Mouse (Mus musculus): ENCODE data around the gene Msrb3. TPM values are rescaled to one million over a fixed set of nuclear protein-coding genes. Genes with fewer than 3 reads are reported as not detected.
A peak's percentile ranks its signal among the peaks of the same experiment; 100 is the strongest.

Msrb3 gene
- total RNA-seq (2014; fragmentation: Nextera tagmentation) (0.60 and 0.84 TPM in 2 replicates), total RNA-seq (2017) (0.36 and 0.52 TPM in 2 replicates)

DNA sequence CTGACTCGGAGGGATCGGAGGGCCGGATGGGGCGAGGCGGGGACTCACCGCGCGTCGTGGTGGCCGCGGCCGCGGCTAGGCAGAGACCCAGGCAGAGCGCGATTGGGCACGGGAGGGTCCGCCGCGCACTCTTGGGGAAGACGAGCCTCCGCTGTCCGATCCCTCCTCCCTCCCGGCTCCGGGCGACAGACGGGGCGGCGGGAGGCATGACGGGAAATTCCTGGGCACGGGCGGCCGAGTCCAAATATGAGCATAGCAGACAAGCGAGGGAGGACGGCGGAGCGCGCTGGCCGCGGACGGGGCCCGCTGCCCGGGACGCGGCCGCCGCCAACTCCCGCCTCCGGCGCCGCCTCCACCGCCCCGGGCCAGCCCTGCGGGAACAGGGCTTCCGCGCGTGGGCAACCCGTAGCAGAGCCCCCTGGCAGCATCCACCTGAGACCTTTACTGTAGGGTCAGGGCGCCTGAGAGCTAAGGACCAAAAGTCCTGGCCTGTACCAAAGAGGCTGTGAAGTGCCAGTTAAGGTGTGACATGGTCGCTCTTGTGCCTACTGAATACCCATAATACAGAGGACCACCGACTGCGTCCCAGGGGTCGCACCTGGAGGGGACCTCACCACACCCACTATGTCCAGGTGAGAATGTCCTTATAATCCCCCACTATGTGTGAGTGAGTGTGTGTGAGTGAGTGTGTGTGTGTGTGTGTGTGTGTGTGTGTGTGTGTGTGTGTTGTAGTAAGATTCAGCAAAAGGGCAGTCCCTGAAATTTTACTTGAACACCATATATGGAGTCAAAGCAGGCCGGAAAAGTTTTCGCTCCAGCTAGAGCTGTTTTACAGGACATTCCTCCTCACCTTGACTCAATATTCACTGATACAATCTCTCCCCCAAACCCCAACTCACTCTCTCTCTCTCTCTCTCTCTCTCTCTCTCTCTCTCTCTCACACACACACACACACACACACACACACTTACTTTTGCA lies at the start of gene Msrb3:
Gene Msrb3, minus strand, starts transcription at position 317 of the 978 bp plus-strand sequence.
- peak; percentile 40 for ATAC-seq (replicated peaks; ENCODE audit: poor library complexity, severe bottlenecking)

- ATAC-seq (replicated peaks; ENCODE audit: poor library complexity, severe bottlenecking): no peak
These were observed 49.6 kb upstream of the Msrb3 start for GRCm38 (mm10) chr10:120948461-120948860.

DNA sequence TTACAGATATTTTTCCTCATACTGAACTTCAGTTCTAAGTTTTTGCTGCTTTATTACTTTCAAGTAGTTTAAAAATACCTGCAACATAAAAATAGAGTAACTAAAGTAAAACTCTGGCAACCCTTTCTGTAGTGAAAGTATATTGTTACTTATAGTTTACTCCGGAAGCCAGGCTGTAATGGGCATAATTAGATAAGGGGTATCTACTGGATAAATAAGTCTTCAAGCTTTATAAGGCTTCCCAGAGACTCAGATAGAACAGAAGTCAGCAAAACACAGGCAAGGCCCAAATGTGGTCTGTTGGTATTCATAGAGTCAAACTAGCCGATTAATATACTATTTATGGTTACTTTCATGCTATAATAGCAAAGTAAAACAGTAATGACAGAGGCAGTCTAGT lies 48.9 kb upstream of the Msrb3 start:
- ATAC-seq (replicated peaks; ENCODE audit: poor library complexity, severe bottlenecking): no peak

- ATAC-seq (replicated peaks; ENCODE audit: poor library complexity, severe bottlenecking): no peak
These were observed 47.9 kb upstream of the Msrb3 start for GRCm38 (mm10) chr10:120946847-120947246.

DNA sequence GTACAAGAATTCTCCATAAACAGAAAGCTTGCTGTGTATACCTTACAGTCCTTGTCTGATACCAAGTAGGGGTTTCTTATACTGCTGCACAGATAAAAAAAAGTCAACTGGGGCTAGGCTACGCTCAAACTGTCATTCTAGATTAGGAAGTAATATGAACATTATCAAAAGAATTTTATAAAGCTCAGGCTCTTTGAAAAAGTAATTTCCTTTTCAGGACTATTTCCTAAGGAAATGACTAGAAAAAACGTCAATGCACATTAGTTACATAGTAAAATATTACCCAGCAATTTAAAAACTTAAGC lies 40.0 kb upstream of the Msrb3 start:
- ATAC-seq (replicated peaks; ENCODE audit: poor library complexity, severe bottlenecking): no peak

DNA sequence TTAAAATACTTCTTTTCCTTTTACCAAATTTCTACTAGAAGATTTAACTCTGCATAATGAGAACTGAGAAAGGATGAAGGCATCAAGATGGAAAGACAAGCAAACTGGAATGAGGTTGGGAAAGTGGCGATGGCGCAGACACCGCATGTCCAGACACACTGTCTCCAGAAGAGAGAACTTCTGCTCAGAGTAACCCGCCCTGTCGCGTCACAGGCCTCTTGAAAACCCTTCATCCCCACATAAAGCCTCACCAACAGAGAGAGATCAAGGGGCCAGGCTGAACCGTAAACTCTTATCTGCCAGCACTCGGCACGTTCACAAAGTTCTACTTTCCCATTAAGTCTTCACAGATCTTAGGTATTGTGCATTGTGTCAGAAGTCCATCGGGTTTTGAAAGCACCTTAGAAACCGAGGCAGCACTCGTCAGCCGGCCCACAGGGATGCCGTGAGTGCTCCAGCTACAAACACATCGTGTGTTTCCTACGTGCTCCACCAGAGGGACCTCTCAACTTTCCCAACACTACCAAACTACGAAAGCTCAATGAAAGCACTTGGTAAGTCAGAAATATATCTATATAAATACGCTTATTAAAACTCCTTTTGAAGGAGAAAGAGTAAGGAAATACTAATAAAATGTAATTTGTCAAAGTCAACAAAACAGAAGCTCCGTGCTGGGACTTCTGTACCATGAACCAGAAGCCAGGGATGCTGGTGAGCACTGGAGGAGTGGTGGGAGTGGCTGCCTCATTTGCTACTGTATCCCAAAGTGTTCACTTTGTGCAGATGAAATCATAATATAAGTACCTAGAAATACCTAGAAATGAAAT lies 39.4 kb upstream of the Msrb3 start:
- ATAC-seq (replicated peaks; ENCODE audit: poor library complexity, severe bottlenecking): 0 out of 2 replicates have a peak, but pooled peaks have one; percentile 46

DNA sequence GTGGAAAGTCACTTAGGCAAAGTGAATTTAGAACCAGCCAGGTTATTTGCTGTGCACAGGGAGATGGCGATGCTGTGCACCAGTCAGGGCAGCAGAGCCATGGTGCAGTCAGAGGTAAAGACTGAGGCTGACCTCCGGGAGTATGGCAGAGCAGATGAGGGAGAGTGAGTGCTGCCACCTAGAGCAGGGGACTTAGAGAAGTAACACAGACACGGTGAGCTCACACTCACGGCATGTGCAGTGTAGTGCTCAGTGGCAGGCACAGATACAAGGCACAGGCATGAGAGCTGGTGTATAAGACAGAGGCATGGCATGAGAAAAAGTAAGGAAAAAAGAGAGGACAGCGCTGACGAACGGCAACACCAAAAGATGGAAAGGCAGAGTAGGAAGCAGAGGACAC lies 30.6 kb upstream of the Msrb3 start:
- no peak for ATAC-seq (replicated peaks; ENCODE audit: poor library complexity, severe bottlenecking)

- no peak for ATAC-seq (replicated peaks; ENCODE audit: poor library complexity, severe bottlenecking)
These were observed 29.3 kb upstream of the Msrb3 start for GRCm38 (mm10) chr10:120928183-120928582.

DNA sequence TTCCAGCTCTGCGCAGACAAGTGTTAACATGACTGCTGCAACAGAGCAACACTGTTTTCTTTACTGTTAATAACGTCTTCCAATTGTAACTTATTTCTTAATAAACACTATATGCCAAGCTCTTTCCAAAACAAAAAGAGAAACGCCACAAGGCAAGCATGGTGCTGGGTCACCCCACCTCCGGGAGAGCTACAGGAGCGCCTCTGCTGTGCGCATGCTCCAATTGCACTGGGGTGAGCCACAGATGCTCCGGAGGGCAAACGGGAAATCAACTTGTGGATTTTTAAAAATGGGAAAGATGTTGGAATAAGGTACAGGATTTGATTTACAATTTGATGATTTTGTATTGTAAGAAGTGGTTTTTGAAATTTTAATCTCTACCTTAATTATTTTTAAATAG lies 27.3 kb upstream of the Msrb3 start:
- no peak for ATAC-seq (replicated peaks; ENCODE audit: poor library complexity, severe bottlenecking)

GRCm38 (mm10) chr10:120921501-120921900 lies 22.6 kb upstream of the Msrb3 start:
- ATAC-seq (replicated peaks; ENCODE audit: poor library complexity, severe bottlenecking): no peak

DNA sequence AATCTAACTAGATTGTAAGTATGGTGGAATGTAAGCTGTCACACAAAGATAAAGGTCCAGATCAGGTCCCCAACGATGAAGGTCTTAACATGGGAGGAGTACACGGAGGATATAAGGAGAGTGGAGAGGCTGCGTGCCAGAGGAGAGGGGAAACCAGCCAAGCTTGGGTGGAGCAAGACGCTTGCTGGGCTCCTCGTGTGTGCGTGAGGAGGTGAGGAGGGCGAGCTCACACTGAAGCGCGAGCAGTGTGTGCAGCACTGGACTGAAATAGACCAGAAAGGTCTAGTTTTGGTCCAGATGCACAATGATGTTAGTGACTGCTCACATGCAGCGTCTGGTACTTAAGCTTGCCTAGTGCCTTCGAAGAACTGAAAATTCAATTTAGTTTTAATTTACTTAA lies 21.7 kb upstream of the Msrb3 start:
- ATAC-seq (replicated peaks; ENCODE audit: poor library complexity, severe bottlenecking): no peak

DNA sequence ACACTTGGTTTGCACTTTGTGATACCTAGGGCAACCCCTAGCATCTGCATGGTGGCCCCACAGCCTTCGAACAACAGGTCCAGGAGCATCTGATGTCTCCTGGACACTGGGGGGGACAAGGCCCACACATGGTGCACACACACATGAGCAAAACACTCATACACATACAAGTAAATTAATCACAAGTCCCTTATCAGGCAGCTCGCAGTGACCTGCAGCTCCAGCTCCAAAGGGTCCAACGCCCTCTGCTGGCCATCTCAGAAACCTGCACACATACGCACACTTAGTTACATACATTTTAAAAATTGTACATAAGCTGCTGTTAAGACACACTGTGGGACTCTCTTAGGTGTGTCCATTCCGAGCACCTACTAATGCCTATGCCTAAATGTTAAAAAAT lies 17.3 kb upstream of the Msrb3 start:
- no peak for ATAC-seq (replicated peaks; ENCODE audit: poor library complexity, severe bottlenecking)

GRCm38 (mm10) chr10:120914948-120915631 lies 16.2 kb upstream of the Msrb3 start:
- ATAC-seq (replicated peaks; ENCODE audit: poor library complexity, severe bottlenecking): no peak

- no peak for ATAC-seq (replicated peaks; ENCODE audit: poor library complexity, severe bottlenecking)
These were observed 15.4 kb upstream of the Msrb3 start for GRCm38 (mm10) chr10:120914286-120914685.

DNA sequence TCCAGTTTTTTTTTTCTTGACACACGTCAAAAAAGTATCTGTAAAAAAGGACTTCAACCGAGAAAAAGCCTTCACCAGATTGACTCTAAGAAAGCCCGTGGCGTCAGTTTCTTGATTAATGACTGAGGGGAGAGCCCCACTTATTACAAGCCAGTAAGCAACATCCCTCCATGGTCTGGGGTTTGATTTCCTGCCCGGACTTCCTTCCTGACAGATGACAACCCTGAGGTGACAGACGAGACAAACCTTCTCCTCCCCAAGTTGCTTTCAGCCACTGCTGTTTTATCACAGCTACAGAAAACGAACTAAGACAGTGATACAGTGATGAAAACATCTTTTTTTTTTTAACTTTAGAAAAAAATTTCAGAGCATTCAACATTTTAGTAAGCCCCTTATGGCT lies 14.9 kb upstream of the Msrb3 start:
- peak; percentile 22; the same call in 1 of the 2 replicates for ATAC-seq (replicated peaks; ENCODE audit: poor library complexity, severe bottlenecking)

DNA sequence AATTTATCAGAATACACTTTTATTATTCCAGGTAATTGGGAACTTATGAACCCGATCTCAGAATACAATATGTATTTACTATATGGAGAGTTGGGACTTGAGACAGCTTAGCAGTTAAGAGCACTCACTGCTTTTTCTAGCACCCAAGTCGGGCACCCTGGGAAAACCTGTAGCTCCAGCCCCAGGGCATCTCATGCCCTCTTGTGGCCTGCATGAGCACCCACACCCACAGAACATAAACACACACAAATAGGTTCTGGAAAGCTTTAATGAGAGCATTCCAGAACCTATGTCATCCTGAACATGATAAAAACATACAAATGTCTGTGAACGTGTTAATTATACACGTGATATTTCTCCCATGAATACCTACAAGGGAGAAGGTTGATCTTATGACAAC lies 13.1 kb upstream of the Msrb3 start:
- peak; percentile 42; the same call in 1 of the 2 replicates for ATAC-seq (replicated peaks; ENCODE audit: poor library complexity, severe bottlenecking)

DNA sequence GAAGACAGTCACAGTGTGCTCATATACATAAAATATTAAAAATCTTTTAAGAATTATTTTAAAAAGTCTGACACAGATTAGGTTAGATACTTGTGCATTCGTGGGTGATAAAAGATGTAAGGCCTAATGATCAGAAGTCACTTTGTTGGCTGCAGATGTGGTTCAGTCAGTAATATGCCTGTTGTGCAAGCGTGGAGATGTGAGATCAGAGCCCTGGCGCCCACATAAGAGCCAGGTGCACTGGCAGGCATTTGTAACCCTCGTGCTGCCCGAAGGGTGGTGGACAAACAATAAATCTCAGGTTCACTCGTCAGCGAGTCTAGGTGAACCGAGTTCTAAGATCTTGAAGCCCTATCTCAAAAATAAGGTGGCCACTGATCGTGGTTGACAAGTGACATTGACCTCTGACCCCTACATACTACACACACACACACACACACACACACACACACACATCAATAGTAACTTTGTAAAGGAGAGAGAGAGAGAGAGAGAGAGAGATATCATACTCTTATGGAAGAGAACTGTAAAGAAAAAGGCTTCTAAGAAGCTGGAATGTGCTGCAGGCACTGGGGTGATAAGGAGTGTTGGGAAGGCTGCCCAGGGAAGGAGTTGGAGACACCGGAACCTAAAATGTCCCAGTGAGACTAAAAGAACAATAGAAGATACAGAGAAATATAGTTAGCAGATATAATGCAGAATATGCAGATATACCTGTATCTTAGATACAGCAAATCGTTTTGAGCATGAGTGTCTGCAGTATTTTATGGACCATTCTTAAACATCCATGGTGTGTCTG lies 10.1 kb upstream of the Msrb3 start:
- ATAC-seq (replicated peaks; ENCODE audit: poor library complexity, severe bottlenecking): no peak

- ATAC-seq (replicated peaks; ENCODE audit: poor library complexity, severe bottlenecking): no peak
These were observed 5.8 kb upstream of the Msrb3 start for GRCm38 (mm10) chr10:120904676-120905075.

DNA sequence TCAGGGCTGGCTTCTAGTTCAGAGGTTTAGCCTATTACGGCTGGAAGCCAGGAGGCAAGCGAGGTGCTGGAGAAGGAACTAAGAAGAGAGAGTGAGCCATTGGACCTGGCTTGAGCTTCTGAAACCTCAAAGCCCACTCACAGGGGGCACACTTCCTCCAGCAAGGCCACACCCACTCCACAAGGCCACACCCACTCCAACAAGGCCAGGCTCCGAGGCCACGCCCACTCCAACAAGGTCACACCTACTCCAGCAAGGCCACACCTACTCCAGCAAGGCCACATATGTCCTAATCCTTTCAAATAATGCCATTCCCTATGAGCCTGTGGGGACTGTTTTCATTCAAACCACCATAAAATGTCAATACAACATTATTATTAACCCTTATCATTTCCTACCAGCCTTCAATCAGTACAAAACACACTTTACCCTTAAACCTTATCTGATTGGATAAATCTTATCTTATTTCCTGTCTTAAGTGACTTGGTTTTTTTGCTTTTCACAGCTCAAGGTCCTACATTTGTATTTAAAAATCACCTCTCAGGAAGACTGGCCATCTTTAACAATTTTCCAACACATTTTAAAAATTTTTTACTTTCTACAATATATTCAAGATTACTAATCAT lies 5.1 kb upstream of the Msrb3 start:
- peak; percentile 72 for ATAC-seq (replicated peaks; ENCODE audit: poor library complexity, severe bottlenecking)

Data from granulocyte monocyte progenitor cell, adult 5-6 weeks (primary cell).